Mouse (Mus musculus) forebrain, embryonic 15.5 days (tissue): ENCODE results near the gene Rnf5. TPM values are rescaled to one million over a fixed set of nuclear protein-coding genes. Genes with fewer than 3 reads are reported as not detected.

ENCODE experiments used
- ATAC-seq: fragments of 200-750 bp; cut with Nextera tagmentation; replicated peaks from 2 replicates; pipeline ENCODE4 v1.8.0; 2017; ENCODE audit warnings: mild to moderate bottlenecking, moderate TSS enrichment, moderate library complexity
- H3K27ac ChIP-seq: fragments of 300-500 bp; sonication (generic); replicated peaks from 2 replicates; pipeline ENCODE4 v1.5.1; 2015; ENCODE audit warnings: mild to moderate bottlenecking, inconsistent platforms
- H3K27me3 ChIP-seq: fragments of 300-500 bp; sonication (generic); 2 replicates; pipeline ENCODE4 v1.6.1; 2015; ENCODE audit warnings: inconsistent platforms
- H3K36me3 ChIP-seq: fragments of 300-500 bp; sonication (generic); 2 replicates; pipeline ENCODE4 v1.6.1; 2015; ENCODE audit warnings: mild to moderate bottlenecking, inconsistent platforms
- H3K4me1 ChIP-seq: fragments of 300-500 bp; sonication (generic); 2 replicates; pipeline ENCODE4 v1.6.1; 2015; ENCODE audit warnings: inconsistent platforms
- H3K4me2 ChIP-seq: fragments of 300-500 bp; sonication (generic); replicated peaks from 2 replicates; pipeline ENCODE4 v1.6.1; 2015; ENCODE audit warnings: mild to moderate bottlenecking, inconsistent platforms
- H3K4me3 ChIP-seq: fragments of 300-500 bp; sonication (generic); 2 replicates; pipeline ENCODE4 v1.5.1; 2015; ENCODE audit warnings: mild to moderate bottlenecking, inconsistent platforms
- H3K9ac ChIP-seq: fragments of 300-500 bp; sonication (generic); replicated peaks from 2 replicates; pipeline ENCODE4 v1.6.1; 2015; ENCODE audit warnings: mild to moderate bottlenecking, inconsistent platforms
- H3K9me3 ChIP-seq: fragments of 300-500 bp; sonication (generic); 2 replicates; pipeline ENCODE4 v1.6.1; 2016; ENCODE audit warnings: inconsistent platforms
- WGBS: fragments of 180-500 bp; shearing (Covaris S2); methylation state at CpG from one replicate; pipeline ENCODE4 v1.1.7; 2015; ENCODE audit warnings: mixed read lengths; 5-methylcytosine and 5-hydroxymethylcytosine counted together
- polyA plus RNA-seq: library from polyadenylated mRNA; unstranded; fragments of >200 nt; fragmentation: Nextera tagmentation; extraction: Ambion mirVana; gene quantifications from 2 replicates; pipeline ENCODE4 v1.2.1, GENCODE M21; 2015

Rnf5 gene
- polyA plus RNA-seq, 1 experiment from 2014 or later, result 313 TPM

DNA sequence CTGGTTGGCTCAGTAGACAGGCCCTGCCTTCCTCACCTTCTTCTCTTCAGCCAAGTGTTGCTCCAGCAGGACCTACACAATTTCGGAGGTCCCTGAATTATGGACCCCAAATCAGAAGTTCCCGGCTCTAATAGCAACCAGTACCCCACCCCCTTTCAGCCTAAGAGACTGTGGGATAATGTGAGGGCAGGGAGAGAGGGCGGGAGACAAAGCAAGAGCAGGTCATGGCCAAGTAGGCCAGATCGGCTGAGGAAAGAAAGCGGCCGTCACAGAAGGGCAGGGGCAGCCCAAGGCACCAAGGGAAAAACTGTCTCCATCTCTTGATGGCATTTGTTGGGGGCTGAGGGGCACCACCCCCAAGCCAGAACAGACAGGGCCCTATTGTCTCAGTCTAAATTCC is 12.4 kb upstream of the Rnf5 start, which contains the start of gene Egfl8:
TSS of gene Egfl8 (minus strand) at position 101 of the 400 bp plus-strand sequence.
- Histone ChIP-seq H3K4me2 (no peak within 1 kb of the TSS), H3K27me3 (no peaks in the 10 kb centered on the region), H3K4me1 (no peaks in the 10 kb centered on the region), H3K4me3 (no peak within 1 kb of the TSS), H3K36me3 (peaks cover 56% of the 10 kb centered on the region), H3K27ac (no peak within 1 kb of the TSS), H3K9ac (no peak within 1 kb of the TSS), H3K9me3 (no peaks in the 10 kb centered on the region)
- 76% methylated on average over 6 of the region's 6 CpGs for WGBS
- no peak for ATAC-seq

DNA sequence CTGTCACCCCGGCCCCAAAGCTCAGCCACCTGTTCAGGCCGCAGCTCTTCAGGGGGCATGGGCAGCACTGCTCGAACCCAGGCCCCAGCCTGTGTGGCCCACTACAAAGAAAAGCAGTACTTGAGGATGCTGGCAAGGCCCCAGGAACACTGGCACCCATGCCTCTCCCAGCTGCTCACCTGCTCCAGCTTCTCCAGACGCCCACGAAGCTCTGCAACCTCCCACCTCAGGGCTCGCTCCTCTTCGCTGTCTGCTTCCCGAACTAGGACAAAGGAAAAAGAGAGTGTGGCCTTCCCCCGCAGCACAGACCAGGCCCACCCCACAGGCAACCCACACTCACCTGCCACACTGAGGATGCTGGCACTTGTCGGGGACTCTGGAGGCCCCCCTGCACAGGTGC is 10.3 kb upstream of the Rnf5 start:
- Histone ChIP-seq H3K4me3 (no peak overlapping the region), H3K9me3 (no peaks in the 10 kb centered on the region), H3K4me2 (no peak overlapping the region), H3K27ac (no peak overlapping the region), H3K36me3 (peaks cover 55% of the 10 kb centered on the region), H3K9ac (no peak overlapping the region), H3K27me3 (no peaks in the 10 kb centered on the region), H3K4me1 (peaks cover under 1% of the 10 kb centered on the region)
- WGBS, result 88% methylated on average over 10 of the region's 10 CpGs
- 0 out of 2 replicates have a peak, but pooled peaks have one; percentile 1 for ATAC-seq

DNA sequence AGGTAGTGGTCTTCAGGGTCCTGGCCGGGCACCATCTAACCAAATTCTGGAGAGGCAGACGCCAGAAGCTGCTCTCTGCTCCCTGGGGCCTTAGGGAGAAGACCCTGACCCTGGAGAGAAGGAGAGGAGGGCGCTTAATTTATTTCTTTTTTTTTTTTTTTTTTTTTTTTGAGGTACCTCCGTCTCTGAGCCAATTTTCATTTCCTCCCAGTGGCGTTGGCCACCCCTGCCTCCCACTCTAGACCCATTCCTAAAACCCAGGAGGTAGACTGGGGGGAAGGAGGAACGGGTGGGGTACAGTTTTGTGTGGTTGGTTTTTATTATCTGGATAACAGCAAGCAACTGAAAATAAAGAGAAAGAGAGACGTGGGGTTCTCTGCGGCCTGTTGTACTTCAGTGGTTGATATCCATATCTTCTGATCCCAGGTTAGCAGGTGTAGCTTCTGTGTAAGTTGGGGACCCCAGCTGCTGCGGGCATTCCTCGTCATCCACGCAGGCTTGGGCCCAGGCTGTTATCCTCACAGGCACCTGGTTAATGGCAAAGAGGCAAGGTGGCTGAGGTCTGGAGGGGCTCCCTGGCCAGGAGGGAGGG is 9.7 kb upstream of the Rnf5 start:
- no peak for ATAC-seq
- Histone ChIP-seq H3K27ac (no peak overlapping the region), H3K9me3 (no peaks in the 10 kb centered on the region), H3K27me3 (no peaks in the 10 kb centered on the region), H3K36me3 (peaks cover 55% of the 10 kb centered on the region), H3K4me1 (peaks cover 7% of the 10 kb centered on the region), H3K4me3 (no peak overlapping the region), H3K9ac (no peak overlapping the region), H3K4me2 (no peak overlapping the region)
- WGBS, result 90% methylated on average over 10 of the region's 11 CpGs

DNA sequence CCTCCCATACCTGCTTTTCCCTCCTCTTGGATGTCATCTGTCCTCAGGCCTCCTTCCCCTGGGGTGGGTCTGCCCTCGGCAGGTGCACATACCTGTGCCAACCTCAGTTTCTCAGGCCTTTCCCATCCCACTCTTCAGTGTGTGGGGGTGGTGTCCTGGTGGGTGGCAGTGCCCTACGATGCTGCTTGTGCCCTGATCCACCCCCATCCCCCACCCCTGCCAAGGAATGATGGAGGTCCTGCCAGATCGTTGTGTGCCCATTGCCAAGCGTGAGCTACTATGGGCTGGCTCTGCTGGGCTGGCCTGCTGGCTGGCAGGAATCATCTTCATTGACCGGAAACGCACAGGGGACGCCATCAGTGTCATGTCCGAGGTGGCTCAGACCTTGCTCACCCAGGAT is 7.6 kb upstream of the Rnf5 start:
- Histone ChIP-seq H3K9ac (no peak overlapping the region), H3K36me3 (peaks cover 45% of the 10 kb centered on the region)
- 91% methylated on average over 8 of the region's 8 CpGs for WGBS

DNA sequence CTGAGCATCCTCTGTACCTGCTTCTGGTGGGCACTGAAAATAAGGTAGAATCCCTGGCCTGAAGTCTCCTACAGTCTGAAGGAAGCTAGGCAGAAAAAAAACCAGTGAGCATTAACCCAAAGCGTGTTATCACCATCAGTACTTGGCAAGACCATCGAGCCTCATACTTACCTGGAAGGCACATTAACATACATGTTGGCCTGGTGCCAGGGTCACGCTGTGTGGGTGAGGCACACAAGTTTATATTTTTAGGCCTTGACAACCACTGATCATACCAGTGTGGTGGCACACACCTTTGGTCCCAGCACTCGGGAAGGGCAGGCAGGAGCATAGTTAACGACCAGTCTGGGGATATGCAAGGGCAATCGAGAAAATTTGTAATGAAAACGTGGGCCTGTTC is 4.5 kb upstream of the Rnf5 start:
- no peaks in the 10 kb centered on the region for H3K9me3 ChIP-seq
- ATAC-seq, result no peak
- no peak overlapping the region for H3K27ac ChIP-seq
- peaks cover 26% of the 10 kb centered on the region for H3K36me3 ChIP-seq
- no peak overlapping the region for H3K4me2 ChIP-seq
- no peaks in the 10 kb centered on the region for H3K27me3 ChIP-seq
- no peak overlapping the region for H3K4me3 ChIP-seq
- WGBS, result 83% methylated on average over 7 of the region's 7 CpGs
- H3K9ac ChIP-seq, result 0 out of 2 replicates have a peak overlapping the region, but pooled peaks have one; percentile 8
- peaks cover 40% of the 10 kb centered on the region for H3K4me1 ChIP-seq

More for the DNA sequence above, 7.6 kb upstream of the Rnf5 start:
- Histone ChIP-seq H3K9me3 (no peaks in the 10 kb centered on the region), H3K4me3 (no peak overlapping the region), H3K4me1 (peaks cover 27% of the 10 kb centered on the region), H3K27ac (no peak overlapping the region), H3K27me3 (no peaks in the 10 kb centered on the region), H3K4me2 (no peak overlapping the region)
- ATAC-seq, result no peak

DNA sequence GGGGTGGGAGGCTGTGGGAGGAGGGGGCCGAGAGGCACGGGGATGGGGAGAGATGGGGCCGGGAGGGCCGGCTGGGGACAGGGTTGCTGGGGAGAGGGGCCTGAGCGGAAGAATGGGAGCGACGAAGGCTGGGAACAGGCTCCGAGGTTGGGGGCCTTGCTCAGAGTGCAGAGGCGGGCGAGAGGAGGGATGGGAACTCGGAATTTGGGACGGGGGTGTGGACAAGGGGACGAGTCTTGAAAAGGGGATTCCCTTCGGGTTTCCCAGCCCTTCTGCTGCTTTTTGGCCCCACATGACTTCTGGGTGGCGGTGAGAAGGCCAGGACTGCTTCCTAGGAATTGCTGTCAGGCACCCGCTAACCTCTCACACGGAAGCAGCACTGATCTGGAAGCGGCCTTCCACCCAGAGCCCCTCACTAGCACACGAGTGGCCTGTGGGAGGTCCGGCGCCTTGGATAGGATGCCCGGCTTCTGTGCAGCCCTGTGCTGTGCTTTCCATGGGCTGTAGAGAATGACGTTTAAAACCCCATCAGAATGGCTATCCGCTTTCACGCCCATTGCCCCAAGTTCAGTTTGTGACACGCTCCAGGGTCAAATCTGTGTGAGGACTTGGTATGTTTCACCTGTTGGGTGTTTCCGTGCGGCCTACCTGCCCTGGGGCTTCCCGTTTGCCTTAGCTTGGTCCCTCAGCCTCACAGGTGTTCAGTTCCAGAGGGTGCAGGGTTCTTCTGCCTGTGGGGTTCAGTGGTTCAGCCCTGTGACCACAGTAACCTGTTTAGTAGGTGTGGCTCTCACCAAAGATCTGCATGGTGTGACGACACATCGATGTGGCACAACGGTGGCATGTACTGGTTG is 2.9 kb upstream of the Rnf5 start:
- ATAC-seq, result no peak
- Histone ChIP-seq H3K4me1 (peaks cover 51% of the 10 kb centered on the region), H3K4me3 (peak overlapping the region; percentile 93), H3K4me2 (peak overlapping the region; percentile 87), H3K27ac (peak overlapping the region; percentile 92), H3K9ac (peak overlapping the region; percentile 99), H3K27me3 (no peaks in the 10 kb centered on the region), H3K36me3 (peaks cover 14% of the 10 kb centered on the region), H3K9me3 (no peaks in the 10 kb centered on the region)
- 17% methylated on average over 32 of the region's 32 CpGs for WGBS

DNA sequence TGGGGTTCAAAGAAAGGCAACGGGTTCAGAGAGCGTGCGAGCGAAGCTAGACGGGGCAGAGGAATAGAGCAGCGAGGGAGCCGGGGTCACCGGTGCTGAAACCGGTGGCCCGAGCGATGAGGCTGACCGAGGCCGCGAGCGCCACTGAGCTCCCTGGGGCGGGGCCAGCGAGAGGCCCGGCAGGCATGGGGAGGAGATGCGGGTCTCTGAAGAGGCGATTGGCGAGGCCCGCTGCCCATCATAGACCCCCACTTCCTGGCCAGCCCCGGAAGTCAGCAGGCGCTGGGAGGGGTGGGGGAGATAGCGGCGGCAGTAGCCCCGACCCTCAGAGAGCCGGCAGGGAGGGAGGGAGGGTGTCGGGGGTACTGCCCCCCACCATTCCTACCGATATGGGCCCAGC is 2.1 kb upstream of the Rnf5 start:
- peak; percentile 41 for ATAC-seq
- no peaks in the 10 kb centered on the region for H3K9me3 ChIP-seq
- peak overlapping the region; percentile 93 for H3K4me3 ChIP-seq
- 0% methylated on average over 26 of the region's 30 CpGs for WGBS
- peaks cover 12% of the 10 kb centered on the region; the same call in 1 of the 2 replicates for H3K36me3 ChIP-seq
- no peaks in the 10 kb centered on the region for H3K27me3 ChIP-seq
- peak overlapping the region; percentile 99 for H3K9ac ChIP-seq
- peaks cover 51% of the 10 kb centered on the region for H3K4me1 ChIP-seq
- H3K4me2 ChIP-seq, result peak overlapping the region; percentile 87
- peak overlapping the region; percentile 92 for H3K27ac ChIP-seq

DNA sequence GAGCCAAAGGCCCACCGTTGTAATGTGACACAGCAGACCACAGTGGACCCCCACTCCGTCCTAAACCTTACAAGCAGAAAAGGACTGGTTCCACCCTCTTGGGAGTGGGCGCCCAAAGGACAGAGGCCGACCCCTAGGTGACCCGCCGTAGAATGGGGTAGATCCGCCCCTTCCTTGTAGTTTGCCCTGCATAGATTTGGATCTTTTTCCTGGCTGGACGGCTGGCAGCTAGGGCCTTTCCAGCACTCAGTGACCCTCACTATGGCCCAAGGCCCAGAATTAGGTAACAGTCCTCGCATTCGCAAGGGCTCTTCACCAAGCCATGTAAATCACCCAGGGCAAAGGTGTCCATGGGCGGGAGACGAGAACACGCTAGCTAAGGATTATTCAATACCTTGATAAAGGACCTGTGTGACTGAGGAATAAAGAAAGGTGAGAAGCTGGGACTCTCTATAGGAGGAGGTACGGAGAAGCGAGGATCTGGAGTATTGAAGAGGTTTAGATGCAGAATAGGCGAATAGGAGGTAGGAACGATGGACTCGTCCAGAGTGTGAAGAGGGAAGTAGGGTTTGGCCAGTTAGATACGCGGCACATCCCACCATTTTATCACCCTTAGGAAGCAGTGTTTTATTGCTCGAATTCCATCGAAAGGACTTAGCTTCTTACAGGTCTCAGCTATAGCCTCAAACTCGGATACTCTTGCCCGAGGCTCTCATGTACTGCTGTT is 1.2 kb upstream of the Rnf5 start:
- H3K27ac ChIP-seq, result peak overlapping the region; percentile 92
- no peaks in the 10 kb centered on the region for H3K9me3 ChIP-seq
- ATAC-seq, result no peak
- peaks cover 51% of the 10 kb centered on the region for H3K4me1 ChIP-seq
- peaks cover 16% of the 10 kb centered on the region for H3K36me3 ChIP-seq
- peak overlapping the region; percentile 99 for H3K9ac ChIP-seq
- H3K4me3 ChIP-seq, result peak overlapping the region; percentile 93
- peak overlapping the region; percentile 87 for H3K4me2 ChIP-seq
- H3K27me3 ChIP-seq, result no peaks in the 10 kb centered on the region
- WGBS, result 15% methylated on average over 24 of the region's 24 CpGs

DNA sequence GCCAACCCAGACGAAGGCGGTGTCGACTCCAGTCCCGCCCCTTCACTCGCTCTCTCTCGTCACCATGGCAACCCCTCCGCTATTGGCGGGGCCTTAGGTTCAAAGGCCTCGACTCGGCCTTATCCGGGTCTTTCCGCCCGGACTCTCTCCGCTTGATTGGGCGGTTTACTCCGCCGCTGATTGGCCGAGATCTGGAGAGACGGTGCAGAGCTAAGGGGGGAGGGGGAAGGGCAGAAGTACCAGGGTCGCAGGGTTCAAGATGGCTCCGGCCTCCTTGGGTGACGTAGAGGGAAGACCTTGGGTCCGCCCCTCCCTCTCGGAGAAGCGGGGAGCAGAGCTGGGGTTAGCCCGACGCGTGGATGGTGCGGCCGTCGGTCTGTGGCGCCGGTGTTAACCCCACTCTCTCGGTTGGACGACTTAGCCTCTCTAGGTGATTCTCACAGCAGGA is 595 bp upstream of the Rnf5 start, which contains the start of gene Agpat1:
TSS of gene Agpat1 (plus strand) at position 202 of the 448 bp plus-strand sequence.
- Histone ChIP-seq H3K4me2 (peak within 1 kb of the TSS; percentile 87), H3K4me3 (peak within 1 kb of the TSS; percentile 93), H3K36me3 (peaks cover 16% of the 10 kb centered on the region), H3K9me3 (no peaks in the 10 kb centered on the region), H3K4me1 (peaks cover 51% of the 10 kb centered on the region), H3K27me3 (no peaks in the 10 kb centered on the region), H3K9ac (peak within 1 kb of the TSS; percentile 99), H3K27ac (peak within 1 kb of the TSS; percentile 92)
- peak; percentile 86 for ATAC-seq
- under 1% methylated on average over 35 of the region's 35 CpGs for WGBS

DNA sequence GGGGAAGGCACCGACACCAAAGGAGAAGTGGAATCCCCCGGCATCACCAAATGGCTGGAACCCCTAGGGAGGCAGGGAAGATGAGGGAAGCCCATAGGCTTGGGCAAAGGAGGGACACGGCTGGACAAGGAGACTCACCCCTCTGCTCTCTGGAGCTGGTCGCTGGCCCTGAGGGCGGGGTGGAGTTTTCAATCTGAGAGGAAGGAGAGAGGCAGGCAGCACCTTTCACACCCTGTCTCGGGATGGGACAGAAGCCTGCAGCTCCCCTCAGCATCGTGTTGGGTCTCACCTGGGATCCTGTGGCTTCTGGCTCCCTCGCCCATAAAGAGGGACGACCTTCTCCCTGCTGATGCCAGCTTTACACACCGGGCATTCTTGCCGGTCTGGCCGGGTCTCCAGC is 1.7 kb downstream of the Rnf5 start:
- Histone ChIP-seq H3K4me2 (peak overlapping the region; percentile 81; the same call in 1 of the 2 replicates), H3K36me3 (peaks cover 16% of the 10 kb centered on the region), H3K27me3 (no peaks in the 10 kb centered on the region), H3K9ac (peak overlapping the region; percentile 83; the same call in 1 of the 2 replicates), H3K27ac (no peak overlapping the region), H3K9me3 (no peaks in the 10 kb centered on the region), H3K4me3 (peak overlapping the region; percentile 93), H3K4me1 (peaks cover 31% of the 10 kb centered on the region)
- ATAC-seq, result no peak
- WGBS, result 89% methylated on average over 12 of the region's 12 CpGs

DNA sequence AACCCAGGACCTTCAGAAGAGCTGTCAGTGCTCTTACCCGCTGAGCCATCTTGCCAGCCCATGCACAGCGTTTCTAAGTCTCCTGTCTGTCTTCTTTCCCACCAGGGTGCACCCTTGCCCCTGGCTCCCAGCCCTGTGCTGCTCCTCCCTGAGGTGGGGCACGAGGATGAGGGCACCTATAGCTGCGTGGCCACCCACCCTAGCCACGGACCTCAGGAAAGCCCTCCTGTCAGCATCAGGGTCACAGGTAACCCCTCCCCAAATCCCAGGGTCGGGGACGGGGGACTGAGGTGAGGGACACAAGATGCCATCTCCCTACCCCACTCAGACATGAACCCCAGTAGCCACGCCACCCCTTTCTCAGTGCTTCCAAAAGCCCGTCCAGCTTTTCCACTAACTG is 3.6 kb downstream of the Rnf5 start:
- ATAC-seq, result no peak
- 69% methylated on average over 9 of the region's 9 CpGs for WGBS

More for the DNA sequence above, 3.6 kb downstream of the Rnf5 start:
- Histone ChIP-seq H3K9me3 (no peaks in the 10 kb centered on the region), H3K4me3 (no peak overlapping the region), H3K27ac (no peak overlapping the region), H3K4me1 (peaks cover 29% of the 10 kb centered on the region), H3K9ac (no peak overlapping the region), H3K36me3 (peaks cover 26% of the 10 kb centered on the region), H3K4me2 (no peak overlapping the region), H3K27me3 (no peaks in the 10 kb centered on the region)
